Comparison of ENCODE assay signal across 23 mouse cellular contexts in the genomic region with DNA sequence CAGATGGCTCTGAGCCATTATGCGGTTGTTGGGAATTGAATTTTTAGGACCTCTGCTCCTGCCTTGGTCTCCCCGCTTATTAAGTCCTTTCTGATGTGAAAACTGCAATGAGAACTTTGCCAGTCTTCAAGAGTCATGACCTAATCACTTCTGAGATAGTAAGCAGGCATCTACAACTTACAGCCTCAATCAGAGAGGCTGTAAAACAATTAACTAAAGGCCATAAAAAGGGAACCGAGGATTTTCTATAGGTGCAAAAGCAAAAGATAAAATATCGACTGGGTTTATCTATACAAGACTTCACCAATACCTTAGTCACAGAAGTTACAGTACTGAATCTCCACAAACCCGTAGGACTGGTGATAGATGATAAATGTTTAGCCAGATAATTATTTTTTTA. TPM values are rescaled to one million over a fixed set of nuclear protein-coding genes. Genes with fewer than 3 reads are reported as not detected.
A peak's percentile ranks its signal among the peaks of the same experiment; 100 is the strongest.
DNase-seq lines count a peak whose midpoint lies in the region; ATAC-seq and TF ChIP-seq lines count a peak whose summit lies in the region.
"Had no signal": no experiment of that assay in that cellular context is flagged by ENCODE, and none has a peak within 500 bp of the region (broad histone marks: within the 10 kb centered on the region; RNA-seq: fewer than 3 reads in every experiment).

No protein-coding gene starts in this region.

- DNase-seq in retina, embryonic 14.5 days (ENCODE audit: low spot score) = peak; percentile 0
- DNase-seq in retina, postnatal 1 day = no peak
- no peak for DNase-seq in cerebellum, adult 9-10 months
- DNase-seq in spleen, postnatal 36 days (ENCODE audit: low spot score in 2 of 2) = no peak
- no peak for DNase-seq in cerebellum, postnatal 36 days
- DNase-seq: adrenal gland, adult 2 months; adrenal gland, adult 8-10 months; adrenal gland, postnatal 10 days; adrenal gland, postnatal 14 days; adrenal gland, postnatal 25 days; adrenal gland, postnatal 36 days; B cell, adult 2 months; cerebellum, adult 11 months; cerebellum, adult 11-12 months had no signal

- no peak for TF ChIP-seq CTCF in intestine, postnatal 0 days (IDR thresholded peaks at IDR 0.05; ENCODE audit: low read depth)

- 38% methylated on average over 5 of the region's 5 CpGs for WGBS in intestine, embryonic 15.5 days
- 42% methylated on average over 5 of the region's 5 CpGs for WGBS in intestine, embryonic 16.5 days
- 31% methylated on average over 5 of the region's 5 CpGs for WGBS in intestine, postnatal 0 days

- peaks cover 5% of the 10 kb centered on the region; the same call in 1 of the 2 replicates for H3K4me1 ChIP-seq in intestine, embryonic 15.5 days (replicated peaks)
- H3K4me1 ChIP-seq in intestine, embryonic 16.5 days (ENCODE audit: control insufficient read depth, insufficient read depth, low read length) = 0 out of 2 replicates have a peak, but pooled peaks cover 4% of the 10 kb centered on the region
- no peaks in the 10 kb centered on the region for H3K4me1 ChIP-seq in intestine, postnatal 0 days (replicated peaks; ENCODE audit: control insufficient read depth, insufficient read depth, low read length)

- H3K9me3 ChIP-seq in intestine, embryonic 15.5 days = no peaks in the 10 kb centered on the region
- no peaks in the 10 kb centered on the region for H3K9me3 ChIP-seq in intestine, embryonic 16.5 days (ENCODE audit: control insufficient read depth, low read length)
- H3K9me3 ChIP-seq in intestine, postnatal 0 days (ENCODE audit: control insufficient read depth) = no peaks in the 10 kb centered on the region
- H3K9me3 ChIP-seq: G1E had no signal

- no peaks in the 10 kb centered on the region for H3K36me3 ChIP-seq in intestine, embryonic 15.5 days
- no peaks in the 10 kb centered on the region for H3K36me3 ChIP-seq in intestine, embryonic 16.5 days (ENCODE audit: control insufficient read depth, insufficient read depth, low read length)
- no peaks in the 10 kb centered on the region for H3K36me3 ChIP-seq in intestine, postnatal 0 days (ENCODE audit: control insufficient read depth, insufficient read depth)
- H3K36me3 ChIP-seq: G1E had no signal

- no peak overlapping the region for H3K9ac ChIP-seq in intestine, embryonic 15.5 days
- no peak overlapping the region for H3K9ac ChIP-seq in intestine, embryonic 16.5 days (ENCODE audit: low read depth, low read length)
- H3K9ac ChIP-seq in intestine, postnatal 0 days (ENCODE audit: low read depth, low read length) = no peak overlapping the region

- H3K4me3 ChIP-seq in intestine, embryonic 15.5 days (replicated peaks) = no peak overlapping the region
- no peak overlapping the region for H3K4me3 ChIP-seq in intestine, embryonic 16.5 days (ENCODE audit: low read length)
- no peak overlapping the region for H3K4me3 ChIP-seq in intestine, postnatal 0 days (ENCODE audit: low read depth, low read length)

- no peak overlapping the region for H3K4me2 ChIP-seq in intestine, embryonic 15.5 days (replicated peaks)
- H3K4me2 ChIP-seq in intestine, embryonic 16.5 days (ENCODE audit: low read depth, low read length) = no peak overlapping the region
- H3K4me2 ChIP-seq in intestine, postnatal 0 days (replicated peaks; ENCODE audit: low read depth) = no peak overlapping the region

- ATAC-seq in intestine, embryonic 15.5 days = peak; percentile 65
- peak; percentile 71 for ATAC-seq in intestine, embryonic 16.5 days
- ATAC-seq in intestine, postnatal 0 days = peak; percentile 73; the same call in 1 of the 2 replicates
- ATAC-seq: activated CD4-positive, CD25-positive, alpha-beta regulatory T cell, adult 4 months; CD4-positive, CD25-positive, alpha-beta regulatory T cell, adult 4 months; Patski had no signal

- H3K27ac ChIP-seq in intestine, embryonic 15.5 days = no peak overlapping the region
- H3K27ac ChIP-seq in intestine, embryonic 16.5 days (ENCODE audit: low read length) = no peak overlapping the region
- H3K27ac ChIP-seq in intestine, postnatal 0 days (ENCODE audit: low read depth, low read length) = no peak overlapping the region

- H3K27me3 ChIP-seq in intestine, embryonic 15.5 days (replicated peaks) = no peaks in the 10 kb centered on the region
- H3K27me3 ChIP-seq in intestine, embryonic 16.5 days (replicated peaks; ENCODE audit: control insufficient read depth, insufficient read depth, low read length) = no peaks in the 10 kb centered on the region
- H3K27me3 ChIP-seq in intestine, postnatal 0 days (replicated peaks; ENCODE audit: control insufficient read depth, insufficient read depth, low read length) = 0 out of 2 replicates have a peak, but pooled peaks cover 12% of the 10 kb centered on the region
- H3K27me3 ChIP-seq: Patski had no signal

RNA-seq across cellular contexts. Expression of a gene that starts 2.9 kb away (rescaled TPM):
- polyA plus RNA-seq in intestine, embryonic 15.5 days (2015; fragmentation: Nextera tagmentation; extraction: Ambion mirVana) = not detected in 2 replicates
- polyA plus RNA-seq in intestine, embryonic 16.5 days (2015; fragmentation: Nextera tagmentation; extraction: Ambion mirVana) = not detected in 2 replicates
- polyA plus RNA-seq in intestine, postnatal 0 days (2015; fragmentation: Nextera tagmentation; extraction: Ambion mirVana) = not detected in 2 replicates
- polyA plus RNA-seq: activated CD4-positive, CD25-positive, alpha-beta regulatory T cell, adult 4 months; adrenal gland, adult 2 months; brain, embryonic 14.5 days; C2C12; CD4-positive, CD25-positive, alpha-beta regulatory T cell, adult 4 months had no signal

RNA-seq across cellular contexts. Expression of a gene that starts 2.9 kb away (rescaled TPM):
- 0.14 and 0.15 TPM in 2 replicates for polyA plus RNA-seq in intestine, embryonic 15.5 days (2015; fragmentation: Nextera tagmentation; extraction: Ambion mirVana)
- not detected in 2 replicates for polyA plus RNA-seq in intestine, embryonic 16.5 days (2015; fragmentation: Nextera tagmentation; extraction: Ambion mirVana)
- polyA plus RNA-seq in intestine, postnatal 0 days (2015; fragmentation: Nextera tagmentation; extraction: Ambion mirVana) = 0.13 TPM in 1 of 2 replicates, not detected in the other
- polyA plus RNA-seq: activated CD4-positive, CD25-positive, alpha-beta regulatory T cell, adult 4 months; adrenal gland, adult 2 months; brain, embryonic 14.5 days; C2C12; CD4-positive, CD25-positive, alpha-beta regulatory T cell, adult 4 months had no signal

RNA-seq across cellular contexts. Expression of a gene that starts 8.5 kb away (rescaled TPM):
- 0.40 TPM in 1 of 2 replicates, not detected in the other for polyA plus RNA-seq in intestine, embryonic 15.5 days (2015; fragmentation: Nextera tagmentation; extraction: Ambion mirVana)
- polyA plus RNA-seq in intestine, embryonic 16.5 days (2015; fragmentation: Nextera tagmentation; extraction: Ambion mirVana) = not detected in 2 replicates
- polyA plus RNA-seq in intestine, postnatal 0 days (2015; fragmentation: Nextera tagmentation; extraction: Ambion mirVana) = not detected in 2 replicates
- polyA plus RNA-seq: activated CD4-positive, CD25-positive, alpha-beta regulatory T cell, adult 4 months; adrenal gland, adult 2 months; brain, embryonic 14.5 days; C2C12; CD4-positive, CD25-positive, alpha-beta regulatory T cell, adult 4 months; G1E; Patski had no signal

RNA-seq across cellular contexts. Expression of a gene that starts 21.1 kb away (rescaled TPM):
- 0.21 TPM in 1 of 2 replicates, not detected in the other for polyA plus RNA-seq in intestine, embryonic 15.5 days (2015; fragmentation: Nextera tagmentation; extraction: Ambion mirVana)
- not detected in 2 replicates for polyA plus RNA-seq in intestine, embryonic 16.5 days (2015; fragmentation: Nextera tagmentation; extraction: Ambion mirVana)
- not detected in 2 replicates for polyA plus RNA-seq in intestine, postnatal 0 days (2015; fragmentation: Nextera tagmentation; extraction: Ambion mirVana)
- polyA plus RNA-seq: activated CD4-positive, CD25-positive, alpha-beta regulatory T cell, adult 4 months; C2C12; G1E had no signal

RNA-seq across cellular contexts. Expression of a gene that starts 51.9 kb away (rescaled TPM):
- 4.2 and 4.6 TPM in 2 replicates for polyA plus RNA-seq in intestine, embryonic 15.5 days (2015; fragmentation: Nextera tagmentation; extraction: Ambion mirVana)
- 5.9 and 7.4 TPM in 2 replicates for polyA plus RNA-seq in intestine, embryonic 16.5 days (2015; fragmentation: Nextera tagmentation; extraction: Ambion mirVana)
- 6.5 and 6.8 TPM in 2 replicates for polyA plus RNA-seq in intestine, postnatal 0 days (2015; fragmentation: Nextera tagmentation; extraction: Ambion mirVana)
